Mouse (Mus musculus): ENCODE data around the gene Apoo.
"Not testable (repeated sequence)": the region's sequence is repeated elsewhere in the genome, so short reads cannot be mapped to it uniquely, and the experiment has no call there.

DNA sequence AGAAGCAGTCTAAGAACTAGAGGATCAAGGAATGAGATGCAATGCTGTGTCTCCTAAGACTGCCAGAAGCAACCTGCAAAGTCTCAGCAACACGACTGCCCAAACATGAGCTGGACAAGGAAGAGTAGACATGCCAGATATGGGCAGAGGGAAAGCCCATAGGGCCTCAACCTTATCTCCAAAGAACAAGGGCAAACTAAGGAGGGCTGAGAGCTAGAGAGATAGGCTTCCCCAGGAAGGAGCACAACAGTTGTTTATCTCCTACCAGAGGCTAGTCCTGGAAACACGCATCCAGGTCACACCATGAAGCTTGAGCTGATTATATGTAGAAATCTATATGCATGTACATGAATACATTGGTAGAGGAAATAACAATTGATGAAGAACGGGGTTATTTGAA, 78.5 kb downstream of the Apoo start:
- TF ChIP-seq GATA1 (IDR thresholded peaks at IDR 0.05; ENCODE audit: borderline replicate concordance, low read length); FLI1 (IDR thresholded peaks at IDR 0.05; ENCODE audit: low read length): not testable (repeated sequence)

Measured in megakaryocyte, embryonic 14.5 days (primary cell).